Mouse (Mus musculus): ENCODE data around the gene Nr2c1. TPM values are rescaled to one million over a fixed set of nuclear protein-coding genes. Genes with fewer than 3 reads are reported as not detected.

Gene Nr2c1
- 8.0 and 10.7 TPM in 2 replicates for polyA plus RNA-seq (2014; fragmentation: Nextera tagmentation; extraction: Ambion mirVana)

- Histone ChIP-seq H3K4me1 (ENCODE audit: control insufficient read depth, insufficient read depth, low read length) (peaks cover 12% of the 10 kb centered on the region), H3K4me3 (ENCODE audit: low read length) (peak within 1 kb of the TSS; percentile 93), H3K9me3 (ENCODE audit: control insufficient read depth, low read length) (no peaks in the 10 kb centered on the region), H3K27me3 (ENCODE audit: control insufficient read depth, insufficient read depth, low read length) (no peaks in the 10 kb centered on the region), H3K4me2 (replicated peaks; ENCODE audit: low read depth, low read length) (peak within 1 kb of the TSS; percentile 56), H3K27ac (ENCODE audit: low read depth, low read length) (peak within 1 kb of the TSS; percentile 92), H3K36me3 (ENCODE audit: control insufficient read depth, insufficient read depth, low read length) (no peaks in the 10 kb centered on the region), H3K9ac (ENCODE audit: low read depth, low read length) (peak within 1 kb of the TSS; percentile 92)
- ATAC-seq (ENCODE audit: low FRiP score, low TSS enrichment): peak; percentile 93
- under 1% methylated on average over 64 of the region's 64 CpGs for WGBS
These were observed at the start of gene Nr2c1 for GRCm38 (mm10) chr10:94147756-94148531. Gene Nr2c1 (plus strand): TSS chr10:94148023.

- Histone ChIP-seq H3K9ac (ENCODE audit: low read depth, low read length) (no peak overlapping the region), H3K36me3 (ENCODE audit: control insufficient read depth, insufficient read depth, low read length) (no peaks in the 10 kb centered on the region), H3K27me3 (ENCODE audit: control insufficient read depth, insufficient read depth, low read length) (no peaks in the 10 kb centered on the region), H3K4me2 (replicated peaks; ENCODE audit: low read depth, low read length) (no peak overlapping the region), H3K27ac (ENCODE audit: low read depth, low read length) (no peak overlapping the region), H3K4me1 (ENCODE audit: control insufficient read depth, insufficient read depth, low read length) (no peaks in the 10 kb centered on the region), H3K4me3 (ENCODE audit: low read length) (no peak overlapping the region), H3K9me3 (ENCODE audit: control insufficient read depth, low read length) (no peaks in the 10 kb centered on the region)
- ATAC-seq (ENCODE audit: low FRiP score, low TSS enrichment): no peak
- WGBS: 84% methylated on average over 3 of the region's 3 CpGs
These were observed 49.7 kb upstream of the Nr2c1 start for GRCm38 (mm10) chr10:94098100-94098499.

- no peak for ATAC-seq (ENCODE audit: low FRiP score, low TSS enrichment)
- peaks cover 8% of the 10 kb centered on the region; the same call in 1 of the 2 replicates for H3K36me3 ChIP-seq (ENCODE audit: control insufficient read depth, insufficient read depth, low read length)
- WGBS: 91% methylated on average over 10 of the region's 10 CpGs
- no peaks in the 10 kb centered on the region for H3K9me3 ChIP-seq (ENCODE audit: control insufficient read depth, low read length)
- no peaks in the 10 kb centered on the region for H3K27me3 ChIP-seq (ENCODE audit: control insufficient read depth, insufficient read depth, low read length)
- H3K4me1 ChIP-seq (ENCODE audit: control insufficient read depth, insufficient read depth, low read length): no peaks in the 10 kb centered on the region
- H3K9ac ChIP-seq (ENCODE audit: low read depth, low read length): no peak overlapping the region
- H3K4me3 ChIP-seq (ENCODE audit: low read length): no peak overlapping the region
- no peak overlapping the region for H3K4me2 ChIP-seq (replicated peaks; ENCODE audit: low read depth, low read length)
- no peak overlapping the region for H3K27ac ChIP-seq (ENCODE audit: low read depth, low read length)
These were observed 42.3 kb upstream of the Nr2c1 start for GRCm38 (mm10) chr10:94105498-94105897.

GRCm38 (mm10) chr10:94107168-94107567 is 40.7 kb upstream of the Nr2c1 start:
- H3K27ac ChIP-seq (ENCODE audit: low read depth, low read length): no peak overlapping the region
- no peak overlapping the region for H3K9ac ChIP-seq (ENCODE audit: low read depth, low read length)
- H3K4me1 ChIP-seq (ENCODE audit: control insufficient read depth, insufficient read depth, low read length): no peaks in the 10 kb centered on the region
- H3K4me3 ChIP-seq (ENCODE audit: low read length): no peak overlapping the region
- no peaks in the 10 kb centered on the region for H3K27me3 ChIP-seq (ENCODE audit: control insufficient read depth, insufficient read depth, low read length)
- H3K9me3 ChIP-seq (ENCODE audit: control insufficient read depth, low read length): no peaks in the 10 kb centered on the region
- no peak overlapping the region for H3K4me2 ChIP-seq (replicated peaks; ENCODE audit: low read depth, low read length)
- 31% methylated on average over 4 of the region's 4 CpGs for whole genome bisulfite sequencing
- H3K36me3 ChIP-seq (ENCODE audit: control insufficient read depth, insufficient read depth, low read length): peaks cover 8% of the 10 kb centered on the region; the same call in 1 of the 2 replicates
- no peak for ATAC-seq (ENCODE audit: low FRiP score, low TSS enrichment)

- no peak overlapping the region for H3K9ac ChIP-seq (ENCODE audit: low read depth, low read length)
- no peaks in the 10 kb centered on the region for H3K9me3 ChIP-seq (ENCODE audit: control insufficient read depth, low read length)
- H3K27ac ChIP-seq (ENCODE audit: low read depth, low read length): no peak overlapping the region
- ATAC-seq (ENCODE audit: low FRiP score, low TSS enrichment): no peak
- H3K4me3 ChIP-seq (ENCODE audit: low read length): no peak overlapping the region
- no peaks in the 10 kb centered on the region for H3K27me3 ChIP-seq (ENCODE audit: control insufficient read depth, insufficient read depth, low read length)
- no peak overlapping the region for H3K4me2 ChIP-seq (replicated peaks; ENCODE audit: low read depth, low read length)
- no peaks in the 10 kb centered on the region for H3K4me1 ChIP-seq (ENCODE audit: control insufficient read depth, insufficient read depth, low read length)
- peaks cover 8% of the 10 kb centered on the region; the same call in 1 of the 2 replicates for H3K36me3 ChIP-seq (ENCODE audit: control insufficient read depth, insufficient read depth, low read length)
- 92% methylated on average over 7 of the region's 7 CpGs for WGBS
These were observed 40.2 kb upstream of the Nr2c1 start for GRCm38 (mm10) chr10:94107607-94108006.

GRCm38 (mm10) chr10:94108791-94109190 is 39.0 kb upstream of the Nr2c1 start:
- no peaks in the 10 kb centered on the region for H3K9me3 ChIP-seq (ENCODE audit: control insufficient read depth, low read length)
- 97% methylated on average over 6 of the region's 6 CpGs for whole genome bisulfite sequencing
- no peak overlapping the region for H3K9ac ChIP-seq (ENCODE audit: low read depth, low read length)
- H3K4me2 ChIP-seq (replicated peaks; ENCODE audit: low read depth, low read length): no peak overlapping the region
- no peaks in the 10 kb centered on the region for H3K4me1 ChIP-seq (ENCODE audit: control insufficient read depth, insufficient read depth, low read length)
- H3K27me3 ChIP-seq (ENCODE audit: control insufficient read depth, insufficient read depth, low read length): no peaks in the 10 kb centered on the region
- H3K36me3 ChIP-seq (ENCODE audit: control insufficient read depth, insufficient read depth, low read length): peaks cover 8% of the 10 kb centered on the region; the same call in 1 of the 2 replicates
- no peak for ATAC-seq (ENCODE audit: low FRiP score, low TSS enrichment)
- H3K27ac ChIP-seq (ENCODE audit: low read depth, low read length): no peak overlapping the region
- no peak overlapping the region for H3K4me3 ChIP-seq (ENCODE audit: low read length)

GRCm38 (mm10) chr10:94110834-94111754 is 36.7 kb upstream of the Nr2c1 start:
- no peak overlapping the region for H3K27ac ChIP-seq (ENCODE audit: low read depth, low read length)
- no peaks in the 10 kb centered on the region for H3K27me3 ChIP-seq (ENCODE audit: control insufficient read depth, insufficient read depth, low read length)
- H3K9me3 ChIP-seq (ENCODE audit: control insufficient read depth, low read length): no peaks in the 10 kb centered on the region
- H3K4me2 ChIP-seq (replicated peaks; ENCODE audit: low read depth, low read length): no peak overlapping the region
- H3K36me3 ChIP-seq (ENCODE audit: control insufficient read depth, insufficient read depth, low read length): 0 out of 2 replicates have a peak, but pooled peaks cover 2% of the 10 kb centered on the region
- H3K9ac ChIP-seq (ENCODE audit: low read depth, low read length): no peak overlapping the region
- no peaks in the 10 kb centered on the region for H3K4me1 ChIP-seq (ENCODE audit: control insufficient read depth, insufficient read depth, low read length)
- no peak for ATAC-seq (ENCODE audit: low FRiP score, low TSS enrichment)
- WGBS: 73% methylated on average over 9 of the region's 9 CpGs
- H3K4me3 ChIP-seq (ENCODE audit: low read length): no peak overlapping the region

- ATAC-seq (ENCODE audit: low FRiP score, low TSS enrichment): no peak
- H3K9ac ChIP-seq (ENCODE audit: low read depth, low read length): no peak overlapping the region
- no peaks in the 10 kb centered on the region for H3K9me3 ChIP-seq (ENCODE audit: control insufficient read depth, low read length)
- no peaks in the 10 kb centered on the region for H3K4me1 ChIP-seq (ENCODE audit: control insufficient read depth, insufficient read depth, low read length)
- no peaks in the 10 kb centered on the region for H3K27me3 ChIP-seq (ENCODE audit: control insufficient read depth, insufficient read depth, low read length)
- H3K4me3 ChIP-seq (ENCODE audit: low read length): no peak overlapping the region
- H3K27ac ChIP-seq (ENCODE audit: low read depth, low read length): no peak overlapping the region
- 90% methylated on average over 3 of the region's 3 CpGs for WGBS
- H3K36me3 ChIP-seq (ENCODE audit: control insufficient read depth, insufficient read depth, low read length): no peaks in the 10 kb centered on the region
- H3K4me2 ChIP-seq (replicated peaks; ENCODE audit: low read depth, low read length): no peak overlapping the region
These were observed 35.6 kb upstream of the Nr2c1 start for GRCm38 (mm10) chr10:94112207-94112606.

Measured in kidney, embryonic 14.5 days (tissue).